Mouse (Mus musculus) liver, adult 2 months (tissue): Measurements from ENCODE around the gene Bmp7. TPM values are rescaled to one million over a fixed set of nuclear protein-coding genes. Genes with fewer than 3 reads are reported as not detected.

Experiments used
- DNase-seq: peaks from one replicate; pipeline ENCODE4 v3.0.0-alpha.2; 2011; ENCODE audit warnings: low read depth, low spot score; ENCODE audit errors: extremely low read depth
- H3K27ac ChIP-seq: fragments of 200-500 bp; replicated peaks from 2 replicates; pipeline ENCODE4 v1.5.1; 2012; ENCODE audit warnings: low read depth, mild to moderate bottlenecking, control low read depth, inconsistent platforms, low read length; ENCODE audit not compliant: insufficient read depth
- H3K27me3 ChIP-seq: fragments of 200-500 bp; 2 replicates; pipeline ENCODE4 v1.6.1; 2012; ENCODE audit warnings: mild to moderate bottlenecking, moderate library complexity, low read length, inconsistent platforms; ENCODE audit not compliant: control insufficient read depth, insufficient read depth
- H3K36me3 ChIP-seq: fragments of 200-500 bp; 2 replicates; pipeline ENCODE4 v1.6.1; 2012; ENCODE audit warnings: low read length, inconsistent platforms; ENCODE audit not compliant: control insufficient read depth, insufficient read depth
- H3K4me1 ChIP-seq: fragments of 200-500 bp; 2 replicates; pipeline ENCODE4 v1.6.1; 2011; ENCODE audit warnings: low read length; ENCODE audit not compliant: control insufficient read depth, insufficient read depth
- H3K4me3 ChIP-seq: fragments of 200-500 bp; 2 replicates; pipeline ENCODE4 v1.5.1; 2011; ENCODE audit warnings: low read depth, mild to moderate bottlenecking, control low read depth, low read length, moderate library complexity; ENCODE audit not compliant: insufficient read depth
- H3K79me2 ChIP-seq: fragments of 200-500 bp; 2 replicates; pipeline ENCODE4 v1.6.1; 2012; ENCODE audit warnings: inconsistent platforms, mild to moderate bottlenecking, low read length, moderate library complexity; ENCODE audit not compliant: control insufficient read depth, insufficient read depth
- H3K9ac ChIP-seq: fragments of 200-500 bp; 2 replicates; pipeline ENCODE4 v1.6.1; 2012; ENCODE audit warnings: low read depth, mild to moderate bottlenecking, control low read depth, inconsistent platforms, low read length
- CTCF ChIP-seq: fragments of 200-500 bp; IDR thresholded peaks from 2 replicates; pipeline ENCODE4 v1.5.1; 2011; ENCODE audit warnings: low read depth, low read length, control low read depth
- POLR2A ChIP-seq: fragments of 200-500 bp; IDR thresholded peaks from 2 replicates; pipeline ENCODE4 v1.6.1; 2011; ENCODE audit warnings: low read length, control low read depth; ENCODE audit not compliant: insufficient read depth; ENCODE audit errors: extremely low read depth
- WGBS: fragments of 180-500 bp; shearing (Covaris S2); methylation state at CpG from one replicate; pipeline ENCODE4 v1.1.7; 2018; 5-methylcytosine and 5-hydroxymethylcytosine counted together
- polyA plus RNA-seq: library from polyadenylated mRNA; depleted of rRNA; stranded (reverse); fragments of >200 nt; gene quantifications from 2 replicates; pipeline ENCODE4 v1.2.3, GENCODE M21; 2012
- total RNA-seq: library from RNA; depleted of rRNA; stranded (reverse); fragments of >200 nt; gene quantifications from 2 replicates; pipeline ENCODE4 v1.2.3, GENCODE M21; 2014

Gene Bmp7
- total and polyA plus RNA-seq, 2 experiments = 0.55 to 1.7 TPM

- no peak overlapping the region for H3K4me3 ChIP-seq
- H3K79me2 ChIP-seq = no peaks in the 10 kb centered on the region
- TF ChIP-seq POLR2A (no peak), CTCF (no peak)
- peaks cover 8% of the 10 kb centered on the region for H3K27me3 ChIP-seq
- H3K4me1 ChIP-seq = 0 out of 2 replicates have a peak, but pooled peaks cover 3% of the 10 kb centered on the region
- no peak overlapping the region for H3K9ac ChIP-seq
- 73% methylated on average over 12 of the region's 12 CpGs for WGBS
- no peaks in the 10 kb centered on the region for H3K36me3 ChIP-seq
- DNase-seq = no peak
- H3K27ac ChIP-seq = no peak overlapping the region
Measured at GRCm38 (mm10) chr2:172937326-172938190, 2.6 kb downstream of the Bmp7 start.

GRCm38 (mm10) chr2:172936844-172937243 lies 3.3 kb downstream of the Bmp7 start:
- no peaks in the 10 kb centered on the region for H3K36me3 ChIP-seq
- H3K4me3 ChIP-seq = no peak overlapping the region
- peaks cover 8% of the 10 kb centered on the region for H3K27me3 ChIP-seq
- H3K79me2 ChIP-seq = no peaks in the 10 kb centered on the region
- H3K27ac ChIP-seq = no peak overlapping the region
- 88% methylated on average over 5 of the region's 5 CpGs for WGBS
- no peak for DNase-seq
- no peak overlapping the region for H3K9ac ChIP-seq
- 0 out of 2 replicates have a peak, but pooled peaks cover 3% of the 10 kb centered on the region for H3K4me1 ChIP-seq
- no peak for TF ChIP-seq CTCF
- TF ChIP-seq POLR2A = no peak

GRCm38 (mm10) chr2:172935776-172936562 lies 4.2 kb downstream of the Bmp7 start:
- no peaks in the 10 kb centered on the region for H3K36me3 ChIP-seq
- no peak for DNase-seq
- peaks cover 8% of the 10 kb centered on the region for H3K27me3 ChIP-seq
- 0 out of 2 replicates have a peak, but pooled peaks cover 3% of the 10 kb centered on the region for H3K4me1 ChIP-seq
- H3K27ac ChIP-seq = no peak overlapping the region
- H3K79me2 ChIP-seq = no peaks in the 10 kb centered on the region
- no peak overlapping the region for H3K4me3 ChIP-seq
- TF ChIP-seq POLR2A (no peak), CTCF (no peak)
- 92% methylated on average over 12 of the region's 12 CpGs for WGBS
- no peak overlapping the region for H3K9ac ChIP-seq

DNA sequence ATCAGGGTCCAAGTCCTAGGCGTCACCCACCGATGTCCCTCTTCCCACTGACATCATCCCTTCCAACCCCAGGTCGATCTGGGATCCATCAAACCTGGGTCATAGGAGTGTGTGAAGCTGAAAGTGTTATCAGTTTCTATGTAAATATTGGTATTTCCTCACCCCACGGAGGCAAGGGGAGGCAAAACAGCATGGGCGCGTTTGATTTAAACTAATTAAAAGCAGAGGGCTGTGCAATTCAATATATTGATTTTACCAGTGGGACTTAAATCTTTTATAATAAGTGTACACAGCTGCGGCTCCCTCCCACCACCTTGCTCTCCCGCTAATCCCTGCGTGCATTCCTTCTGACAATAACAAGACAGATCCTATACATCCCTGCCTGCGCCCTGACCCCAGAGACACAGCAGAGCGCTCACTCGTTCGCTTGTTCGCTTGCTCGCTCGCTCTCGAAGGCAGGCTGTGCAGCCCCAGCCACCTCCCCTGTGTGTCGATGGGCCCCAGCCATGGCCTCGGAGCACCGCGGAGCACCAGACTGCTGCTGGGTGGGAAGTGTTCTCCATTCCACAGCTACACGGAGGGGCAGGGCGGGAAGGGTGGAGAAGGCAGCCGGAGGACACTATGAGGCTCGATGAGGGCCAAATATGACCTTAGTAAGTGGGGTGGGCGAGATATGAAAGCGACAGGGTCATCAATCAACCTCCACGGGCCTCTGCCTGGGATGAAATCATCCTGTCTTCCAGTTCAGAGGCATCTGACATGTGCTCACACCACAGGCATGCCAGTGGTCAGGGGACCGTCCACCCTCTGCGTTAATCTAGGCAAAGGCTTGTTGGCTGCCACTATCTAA lies 5.0 kb downstream of the Bmp7 start:
- no peak for TF ChIP-seq CTCF
- no peak for TF ChIP-seq POLR2A
- Histone ChIP-seq H3K27ac (no peak overlapping the region), H3K9ac (no peak overlapping the region), H3K27me3 (peaks cover 8% of the 10 kb centered on the region), H3K4me1 (0 out of 2 replicates have a peak, but pooled peaks cover 3% of the 10 kb centered on the region), H3K36me3 (no peaks in the 10 kb centered on the region), H3K4me3 (no peak overlapping the region), H3K79me2 (no peaks in the 10 kb centered on the region)
- peak; percentile 25 for DNase-seq
- WGBS = 27% methylated on average over 30 of the region's 30 CpGs

DNA sequence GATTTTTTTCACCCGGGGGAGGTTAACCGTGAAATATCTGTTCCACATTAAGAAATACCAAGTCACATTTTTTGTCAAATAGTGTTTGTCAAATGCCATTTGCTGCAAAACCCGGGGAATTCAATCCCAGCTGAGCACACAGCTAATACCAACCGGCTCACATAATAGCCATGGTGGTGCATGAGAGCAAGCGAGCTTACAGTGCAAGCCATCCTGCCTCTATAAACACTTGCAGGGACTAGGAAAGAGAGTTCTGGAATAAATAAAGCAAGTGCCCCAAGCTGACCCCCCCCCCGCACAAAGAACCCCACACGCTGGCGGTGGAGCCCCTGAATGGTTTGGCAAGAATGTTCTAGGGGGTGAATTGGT lies 5.7 kb downstream of the Bmp7 start:
- H3K9ac ChIP-seq = no peak overlapping the region
- H3K36me3 ChIP-seq = no peaks in the 10 kb centered on the region
- no peak overlapping the region for H3K27ac ChIP-seq
- H3K79me2 ChIP-seq = no peaks in the 10 kb centered on the region
- TF ChIP-seq CTCF = no peak
- TF ChIP-seq POLR2A = no peak
- no peak for DNase-seq
- WGBS = 14% methylated on average over 8 of the region's 8 CpGs
- 0 out of 2 replicates have a peak, but pooled peaks cover under 1% of the 10 kb centered on the region for H3K4me1 ChIP-seq
- peaks cover 8% of the 10 kb centered on the region for H3K27me3 ChIP-seq
- H3K4me3 ChIP-seq = no peak overlapping the region
